Mouse (Mus musculus) limb, embryonic 12.5 days (tissue): ENCODE measurements at regions not wholly inside any gene's neighbourhood (a gene's known extent, or its start where the extent isn't known, plus 50 kb on each side); places are given as distances from the start of the nearest gene placed in this dataset.

Experiments
- ATAC-seq: fragments of 200-750 bp; cut with Nextera tagmentation; 2 replicates; pipeline ENCODE4 v1.8.0; 2017; ENCODE audit warnings: low read depth, moderate TSS enrichment; ENCODE audit not compliant: insufficient number of reproducible peaks, insufficient read depth, low FRiP score, low TSS enrichment
- H3K27ac ChIP-seq: fragments of 300-500 bp; sonication (generic); 2 replicates; pipeline ENCODE4 v1.5.1; 2016; ENCODE audit warnings: mild to moderate bottlenecking, moderate library complexity
- H3K27me3 ChIP-seq: fragments of 300-500 bp; sonication (generic); 2 replicates; pipeline ENCODE4 v1.6.1; 2016; ENCODE audit warnings: mild to moderate bottlenecking, moderate library complexity
- H3K36me3 ChIP-seq: fragments of 300-500 bp; sonication (generic); 2 replicates; pipeline ENCODE4 v1.6.1; 2016; ENCODE audit warnings: mild to moderate bottlenecking, moderate library complexity
- H3K4me1 ChIP-seq: fragments of 300-500 bp; sonication (generic); replicated peaks from 2 replicates; pipeline ENCODE4 v1.6.1; 2016
- H3K4me2 ChIP-seq: fragments of 300-500 bp; sonication (generic); 2 replicates; pipeline ENCODE4 v1.6.1; 2016; ENCODE audit warnings: mild to moderate bottlenecking, moderate library complexity
- H3K4me3 ChIP-seq: fragments of 300-500 bp; sonication (generic); replicated peaks from 2 replicates; pipeline ENCODE4 v1.5.1; 2016; ENCODE audit warnings: mild to moderate bottlenecking
- H3K9ac ChIP-seq: fragments of 300-500 bp; sonication (generic); replicated peaks from 2 replicates; pipeline ENCODE4 v1.6.1; 2016; ENCODE audit warnings: mild to moderate bottlenecking, moderate library complexity
- H3K9me3 ChIP-seq: fragments of 300-500 bp; sonication (generic); 2 replicates; pipeline ENCODE4 v1.6.1; 2016; ENCODE audit warnings: mild to moderate bottlenecking, moderate library complexity
- WGBS: fragments of 180-500 bp; shearing (Covaris S2); methylation state at CpG from one replicate; pipeline ENCODE4 v1.1.7; 2016; 5-methylcytosine and 5-hydroxymethylcytosine counted together

DNA sequence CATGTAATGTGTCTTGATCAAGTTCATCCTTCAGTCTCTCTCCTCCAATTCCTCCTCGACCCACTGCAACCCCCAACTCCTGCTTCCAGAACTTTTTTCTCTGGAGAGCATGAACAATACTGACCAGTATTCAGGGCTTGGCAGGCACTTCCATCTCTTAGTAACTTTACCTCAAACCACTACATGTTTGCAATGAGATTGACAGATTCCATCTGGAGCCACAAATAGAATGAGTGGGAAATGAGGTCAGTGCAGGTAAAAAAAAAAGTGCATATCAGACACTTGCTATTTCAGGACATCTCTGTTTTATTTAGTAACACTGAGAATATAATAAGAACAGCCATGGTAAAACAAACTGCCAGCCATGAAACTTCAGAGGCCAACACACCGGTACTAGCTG is 94.5 kb upstream of the Ifne start:
- no peaks in the 10 kb centered on the region for H3K36me3 ChIP-seq
- H3K27ac ChIP-seq = no peak overlapping the region
- H3K4me2 ChIP-seq = no peak overlapping the region
- no peaks in the 10 kb centered on the region for H3K9me3 ChIP-seq
- no peak for ATAC-seq
- 81% methylated on average over 2 of the region's 2 CpGs for WGBS
- H3K27me3 ChIP-seq = no peaks in the 10 kb centered on the region
- no peak overlapping the region for H3K9ac ChIP-seq
- no peaks in the 10 kb centered on the region for H3K4me1 ChIP-seq
- no peak overlapping the region for H3K4me3 ChIP-seq

DNA sequence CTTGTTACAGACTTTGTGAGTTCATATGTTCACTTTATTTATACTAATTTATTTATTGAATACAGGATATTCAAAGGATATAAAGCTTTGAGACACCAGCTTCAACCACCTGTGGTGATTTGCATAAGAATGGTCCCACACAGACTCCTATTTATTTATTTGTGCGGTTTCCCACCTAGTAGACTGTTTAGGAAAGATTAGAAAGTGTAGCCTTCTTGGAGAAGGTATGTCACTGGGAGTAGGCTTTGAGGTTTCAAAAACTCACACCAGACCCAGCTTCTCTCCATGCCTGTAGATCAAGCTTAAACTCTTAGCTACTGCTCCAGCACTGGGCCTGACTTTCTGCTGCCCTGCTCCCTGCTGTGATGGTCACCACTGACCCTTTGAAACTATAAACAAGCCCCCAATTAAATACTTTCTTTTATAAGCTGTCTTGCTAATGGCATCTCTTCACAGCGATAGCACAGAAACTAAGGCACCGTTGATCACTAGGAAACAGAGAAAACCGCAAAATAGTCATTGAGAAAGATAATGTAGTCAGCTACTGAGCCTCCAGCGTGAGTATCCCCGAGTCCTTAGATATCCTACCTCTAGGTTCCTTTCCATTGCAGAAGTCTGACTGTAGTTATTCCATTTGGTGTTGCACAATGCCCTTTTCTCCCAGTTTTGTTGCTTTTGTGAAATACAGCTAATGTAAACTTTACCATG is 89.3 kb upstream of the Ifne start:
- WGBS = 58% methylated on average over 6 of the region's 6 CpGs

DNA sequence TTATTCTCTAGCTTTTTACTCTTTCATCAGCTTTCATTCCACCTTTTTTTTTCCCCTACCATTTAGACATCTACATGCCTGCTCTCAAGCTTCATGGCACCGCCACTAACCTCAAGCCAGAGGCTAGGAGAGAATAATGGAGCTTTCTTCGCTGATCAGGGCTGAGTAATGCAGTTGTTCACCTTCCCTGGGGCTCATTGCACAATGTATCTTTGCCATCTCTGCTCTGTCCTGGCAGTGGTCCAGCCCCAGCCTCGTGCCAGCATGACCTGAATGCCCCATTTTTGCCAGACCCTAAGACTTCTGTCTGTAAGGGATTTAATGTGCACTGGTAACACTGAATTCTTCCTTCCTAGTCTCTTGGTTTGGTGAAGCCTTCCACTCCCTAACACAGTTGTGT is 79.6 kb upstream of the Ifne start:
- Histone ChIP-seq H3K36me3 (no peaks in the 10 kb centered on the region), H3K27me3 (0 out of 2 replicates have a peak, but pooled peaks cover 7% of the 10 kb centered on the region), H3K4me2 (no peak overlapping the region), H3K4me3 (no peak overlapping the region), H3K9me3 (no peaks in the 10 kb centered on the region), H3K9ac (no peak overlapping the region), H3K4me1 (peaks cover 12% of the 10 kb centered on the region; the same call in 1 of the 2 replicates), H3K27ac (no peak overlapping the region)
- ATAC-seq = no peak
- WGBS = 78% methylated on average over 3 of the region's 3 CpGs

More for the DNA sequence above, 89.3 kb upstream of the Ifne start:
- H3K9me3 ChIP-seq = no peaks in the 10 kb centered on the region
- ATAC-seq = no peak
- no peak overlapping the region for H3K4me3 ChIP-seq
- H3K9ac ChIP-seq = no peak overlapping the region
- no peaks in the 10 kb centered on the region for H3K36me3 ChIP-seq
- H3K4me2 ChIP-seq = no peak overlapping the region
- no peak overlapping the region for H3K27ac ChIP-seq
- no peaks in the 10 kb centered on the region for H3K4me1 ChIP-seq
- H3K27me3 ChIP-seq = no peaks in the 10 kb centered on the region

DNA sequence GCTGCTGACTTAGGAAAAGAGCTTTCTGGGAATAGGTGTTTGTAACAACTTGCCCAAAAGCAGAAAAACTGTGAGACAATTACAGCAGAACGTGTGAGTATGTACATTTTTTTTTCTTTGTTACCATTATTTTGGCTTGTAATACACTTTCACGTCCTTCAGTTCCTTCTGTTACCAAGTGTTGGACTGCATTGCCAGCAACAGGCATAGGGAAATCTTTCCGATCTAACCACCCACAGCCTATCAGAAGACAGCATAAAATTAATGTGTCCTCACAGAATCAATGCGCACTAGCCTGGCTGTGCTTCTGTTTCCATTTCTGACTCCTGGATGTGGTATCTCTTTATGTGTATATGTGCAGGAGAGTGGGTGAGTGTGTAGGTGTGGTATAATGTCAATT is 76.6 kb upstream of the Ifne start:
- H3K9ac ChIP-seq = no peak overlapping the region
- no peak overlapping the region for H3K4me3 ChIP-seq
- H3K4me1 ChIP-seq = peaks cover 12% of the 10 kb centered on the region; the same call in 1 of the 2 replicates
- H3K27me3 ChIP-seq = 0 out of 2 replicates have a peak, but pooled peaks cover 7% of the 10 kb centered on the region
- no peak for ATAC-seq
- H3K27ac ChIP-seq = no peak overlapping the region
- H3K36me3 ChIP-seq = no peaks in the 10 kb centered on the region
- 71% methylated on average over 4 of the region's 4 CpGs for WGBS
- H3K4me2 ChIP-seq = no peak overlapping the region
- H3K9me3 ChIP-seq = no peaks in the 10 kb centered on the region

DNA sequence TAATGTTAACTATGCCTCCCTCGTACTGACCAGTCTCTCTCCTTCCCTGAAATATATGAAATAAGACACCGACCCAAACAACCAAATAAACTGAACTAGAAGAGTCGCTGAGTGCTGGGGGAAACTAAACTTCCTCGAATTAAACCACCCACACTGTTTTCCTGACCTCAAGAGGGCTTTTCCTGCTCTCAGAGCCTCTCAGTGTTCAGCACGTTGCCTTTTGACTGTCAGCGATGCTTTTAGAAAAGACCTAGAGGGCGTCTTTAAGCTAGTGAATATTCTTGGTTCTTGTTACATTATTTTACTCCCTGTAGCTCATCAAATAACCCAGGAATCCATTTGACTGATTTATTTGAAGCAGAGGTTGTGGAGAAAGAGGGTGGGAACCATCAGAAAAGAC is 76.2 kb upstream of the Ifne start:
- no peak overlapping the region for H3K4me2 ChIP-seq
- WGBS = 27% methylated on average over 7 of the region's 7 CpGs
- H3K27ac ChIP-seq = no peak overlapping the region
- H3K9me3 ChIP-seq = no peaks in the 10 kb centered on the region
- ATAC-seq = no peak
- H3K9ac ChIP-seq = no peak overlapping the region
- no peak overlapping the region for H3K4me3 ChIP-seq
- peaks cover 12% of the 10 kb centered on the region; the same call in 1 of the 2 replicates for H3K4me1 ChIP-seq
- no peaks in the 10 kb centered on the region for H3K36me3 ChIP-seq
- H3K27me3 ChIP-seq = 0 out of 2 replicates have a peak, but pooled peaks cover 7% of the 10 kb centered on the region

DNA sequence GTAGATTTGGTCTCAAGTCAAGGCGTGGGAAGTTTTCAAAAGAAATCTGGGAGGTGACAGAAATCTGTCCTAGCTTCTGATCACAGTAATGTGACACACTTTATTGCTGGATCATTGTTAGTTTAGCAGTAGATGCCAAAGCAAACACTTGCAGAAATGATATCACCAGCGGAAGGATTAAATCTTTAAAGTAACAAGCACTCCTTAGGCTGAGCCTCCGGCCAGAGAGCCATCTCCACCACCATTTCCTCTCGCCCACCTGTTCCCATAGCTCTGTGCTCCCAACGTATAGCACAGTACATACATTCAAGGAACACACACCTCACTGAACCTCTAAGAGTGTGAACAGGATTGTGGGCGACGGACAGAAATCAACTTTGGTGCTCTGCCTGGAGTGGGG is 75.6 kb upstream of the Ifne start:
- WGBS = 75% methylated on average over 7 of the region's 7 CpGs
- Histone ChIP-seq H3K4me2 (no peak overlapping the region), H3K4me3 (no peak overlapping the region), H3K9ac (no peak overlapping the region), H3K36me3 (no peaks in the 10 kb centered on the region), H3K27me3 (0 out of 2 replicates have a peak, but pooled peaks cover 7% of the 10 kb centered on the region), H3K4me1 (peaks cover 12% of the 10 kb centered on the region; the same call in 1 of the 2 replicates), H3K27ac (no peak overlapping the region), H3K9me3 (no peaks in the 10 kb centered on the region)
- ATAC-seq = no peak

DNA sequence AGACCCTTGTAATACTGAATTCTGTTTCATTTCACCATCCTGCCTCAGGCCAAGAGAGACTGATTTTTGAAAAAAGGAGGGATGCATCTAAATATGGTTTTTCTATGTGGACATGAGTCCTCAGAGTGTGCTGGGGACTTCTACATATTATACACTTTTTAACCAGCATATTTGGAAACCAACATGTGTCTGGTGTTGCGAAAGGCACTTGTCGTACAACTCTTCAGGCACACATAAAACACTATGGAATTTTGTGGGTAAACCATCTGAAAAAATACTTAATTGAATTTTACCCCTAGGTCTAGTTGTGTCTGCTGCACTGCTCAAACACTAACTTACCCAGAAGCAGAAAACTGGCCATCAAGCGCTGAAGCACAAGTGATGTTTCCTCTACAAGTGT is 74.0 kb upstream of the Ifne start:
- 89% methylated on average over 3 of the region's 3 CpGs for WGBS
- no peak for ATAC-seq
- peaks cover 12% of the 10 kb centered on the region; the same call in 1 of the 2 replicates for H3K4me1 ChIP-seq

DNA sequence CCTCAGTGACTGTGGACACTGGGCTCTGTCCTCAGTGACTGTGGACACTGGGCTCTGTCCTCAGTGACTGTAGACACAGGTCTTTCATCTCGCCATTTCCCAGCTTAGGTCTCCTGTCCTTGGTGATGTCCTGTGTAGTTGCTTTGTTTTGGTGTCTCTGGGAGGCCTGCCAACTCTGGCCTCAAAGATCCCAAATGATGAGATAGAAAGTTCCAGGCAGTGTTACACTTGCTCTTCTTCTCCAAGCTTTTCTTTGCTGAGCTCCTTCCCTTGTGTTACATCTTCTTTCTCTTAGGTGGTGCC is 71.0 kb upstream of the Ifne start:
- Histone ChIP-seq H3K9me3 (no peaks in the 10 kb centered on the region), H3K4me2 (no peak overlapping the region), H3K27ac (no peak overlapping the region), H3K4me1 (peaks cover 4% of the 10 kb centered on the region; the same call in 1 of the 2 replicates), H3K36me3 (no peaks in the 10 kb centered on the region), H3K4me3 (no peak overlapping the region), H3K27me3 (no peaks in the 10 kb centered on the region), H3K9ac (no peak overlapping the region)
- 67% methylated on average over 1 of the region's 1 CpGs for WGBS
- ATAC-seq = no peak

More for the DNA sequence above, 74.0 kb upstream of the Ifne start:
- no peaks in the 10 kb centered on the region for H3K27me3 ChIP-seq
- H3K4me3 ChIP-seq = no peak overlapping the region
- H3K9me3 ChIP-seq = no peaks in the 10 kb centered on the region
- no peak overlapping the region for H3K4me2 ChIP-seq
- H3K36me3 ChIP-seq = no peaks in the 10 kb centered on the region
- H3K9ac ChIP-seq = no peak overlapping the region
- no peak overlapping the region for H3K27ac ChIP-seq

DNA sequence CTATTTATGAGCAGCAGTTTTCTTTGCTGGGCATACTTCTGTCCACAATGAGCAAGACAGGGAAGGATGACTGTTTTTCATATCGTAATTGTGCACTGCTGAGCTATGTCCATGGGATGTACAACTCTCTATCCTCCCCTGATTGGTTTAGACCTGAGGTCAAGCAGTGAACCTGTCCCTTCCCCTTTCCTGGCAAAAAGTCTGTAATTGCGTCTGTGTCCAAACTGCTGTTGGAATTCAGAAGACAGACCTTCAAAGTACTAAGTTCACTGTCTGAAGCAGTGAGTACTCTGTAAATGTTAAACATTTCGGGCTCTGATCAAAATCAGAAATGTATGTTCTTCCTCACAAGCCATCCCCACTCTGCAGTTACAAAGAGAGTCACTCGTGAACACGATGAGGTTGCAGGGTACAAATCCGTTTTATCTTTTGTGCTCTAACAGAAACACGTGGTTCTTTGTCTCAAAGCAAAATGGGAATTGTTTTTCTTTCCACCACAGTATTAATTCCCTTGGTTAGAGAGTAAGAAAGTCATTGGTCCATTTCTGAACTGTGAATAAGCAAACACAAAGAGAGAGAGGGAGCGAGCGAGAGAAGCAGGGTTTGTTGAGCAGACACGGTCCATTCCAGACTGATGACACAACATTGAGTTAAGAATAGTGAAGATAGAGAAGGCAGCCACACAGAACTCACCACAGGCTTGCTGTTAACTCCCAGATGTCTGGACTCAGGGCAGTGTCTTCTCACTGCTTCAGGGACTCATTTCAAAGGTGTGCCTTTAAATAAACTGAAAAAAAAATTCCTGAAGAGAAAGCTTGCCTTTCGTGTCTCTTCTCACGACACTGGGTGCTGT is 70.4 kb upstream of the Ifne start:
- Histone ChIP-seq H3K27ac (no peak overlapping the region), H3K4me2 (no peak overlapping the region), H3K4me1 (no peaks in the 10 kb centered on the region), H3K27me3 (no peaks in the 10 kb centered on the region), H3K9me3 (no peaks in the 10 kb centered on the region), H3K36me3 (no peaks in the 10 kb centered on the region), H3K9ac (no peak overlapping the region), H3K4me3 (no peak overlapping the region)
- WGBS = 78% methylated on average over 12 of the region's 12 CpGs
- ATAC-seq = no peak

DNA sequence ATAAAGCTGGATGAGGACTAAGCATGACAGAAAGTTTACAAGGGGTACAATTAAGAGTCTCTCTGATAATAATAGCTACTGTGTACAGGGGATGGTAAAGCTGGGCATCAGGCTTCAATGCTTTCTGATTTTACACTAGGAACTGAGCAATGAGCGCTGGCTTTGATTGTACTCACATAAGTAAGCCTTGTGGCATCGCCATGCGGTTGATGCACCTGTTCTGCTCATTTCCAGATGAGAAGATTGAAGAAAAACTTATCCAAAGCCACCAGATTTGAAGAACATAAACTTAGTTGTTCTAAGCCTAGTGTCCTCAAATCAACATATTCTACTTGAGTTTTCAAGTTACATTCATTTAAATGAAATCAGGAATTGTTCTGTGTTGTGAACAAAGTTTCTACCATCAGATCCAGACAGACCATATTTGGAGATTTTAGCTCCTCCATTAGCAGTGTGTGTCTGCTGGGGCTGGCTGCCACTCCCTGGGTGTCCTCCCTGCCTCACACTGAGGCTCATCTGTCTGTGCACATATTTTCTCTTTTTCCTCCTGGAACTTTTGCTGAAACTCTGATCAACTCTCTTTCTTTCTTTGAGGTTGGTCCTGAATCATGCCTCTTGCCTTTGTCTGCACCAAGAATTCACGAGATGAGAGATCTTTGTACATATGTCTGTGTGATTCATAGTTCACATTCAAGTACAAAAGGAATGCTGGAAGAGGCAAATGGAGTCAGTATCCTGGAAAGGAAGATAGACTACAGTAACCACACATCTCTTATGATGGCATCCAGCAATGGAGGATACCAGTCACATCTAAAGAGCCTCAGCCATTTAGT is 68.2 kb upstream of the Ifne start:
- H3K9ac ChIP-seq = no peak overlapping the region
- no peaks in the 10 kb centered on the region for H3K27me3 ChIP-seq
- no peaks in the 10 kb centered on the region for H3K9me3 ChIP-seq
- no peak overlapping the region for H3K4me3 ChIP-seq
- ATAC-seq = no peak
- 87% methylated on average over 4 of the region's 4 CpGs for WGBS
- H3K27ac ChIP-seq = no peak overlapping the region
- H3K4me2 ChIP-seq = no peak overlapping the region
- H3K36me3 ChIP-seq = no peaks in the 10 kb centered on the region
- H3K4me1 ChIP-seq = no peaks in the 10 kb centered on the region

DNA sequence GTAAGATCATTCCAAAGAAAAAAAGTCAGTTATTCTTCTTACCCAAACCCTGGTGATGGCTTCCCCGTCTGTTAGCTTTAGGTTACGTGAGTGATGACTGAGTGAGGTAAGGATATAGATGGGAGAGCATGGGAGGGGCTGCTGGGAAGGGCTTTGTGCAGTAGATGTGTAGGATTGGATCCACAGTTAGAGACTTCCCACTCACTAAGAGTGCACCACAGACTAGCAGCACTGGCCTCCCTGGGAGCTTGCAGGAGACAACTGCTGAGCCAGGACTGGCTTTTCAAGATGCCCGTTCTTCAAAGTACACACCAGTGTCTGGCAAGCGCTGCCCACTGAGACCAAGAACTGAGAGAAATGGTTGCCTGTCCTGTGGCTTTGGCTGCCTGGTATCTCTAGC is 62.0 kb upstream of the Ifne start:
- peaks cover 6% of the 10 kb centered on the region; the same call in 1 of the 2 replicates for H3K4me1 ChIP-seq
- 75% methylated on average over 4 of the region's 4 CpGs for WGBS
- H3K9me3 ChIP-seq = no peaks in the 10 kb centered on the region
- no peaks in the 10 kb centered on the region for H3K36me3 ChIP-seq
- H3K4me3 ChIP-seq = no peak overlapping the region
- peaks cover 19% of the 10 kb centered on the region for H3K27me3 ChIP-seq
- H3K4me2 ChIP-seq = no peak overlapping the region
- no peak overlapping the region for H3K9ac ChIP-seq
- no peak overlapping the region for H3K27ac ChIP-seq
- no peak for ATAC-seq
